Mouse (Mus musculus): Measurements from ENCODE around the gene Akap7.

Gene Akap7

GRCm38 (mm10) chr10:25307770-25308169 is at the start of gene Akap7:
Akap7 (minus strand) TSS chr10:25307870.
- no peak for DNase-seq (ENCODE audit: low spot score in 2 of 2)

- DNase-seq (ENCODE audit: low spot score in 2 of 2) = no peak
Observed at GRCm38 (mm10) chr10:25354390-25354789, 46.7 kb upstream of the Akap7 start.

GRCm38 (mm10) chr10:25353941-25354340 is 46.3 kb upstream of the Akap7 start:
- DNase-seq (ENCODE audit: low spot score in 2 of 2) = no peak

GRCm38 (mm10) chr10:25342801-25343200 is 35.1 kb upstream of the Akap7 start:
- no peak for DNase-seq (ENCODE audit: low spot score in 2 of 2)

- DNase-seq (ENCODE audit: low spot score in 2 of 2) = no peak
Observed at GRCm38 (mm10) chr10:25340675-25341074, 33.0 kb upstream of the Akap7 start.

- no peak for DNase-seq (ENCODE audit: low spot score in 2 of 2)
Observed at GRCm38 (mm10) chr10:25333390-25334079, 25.9 kb upstream of the Akap7 start.

GRCm38 (mm10) chr10:25331321-25332049 is 23.8 kb upstream of the Akap7 start:
- DNase-seq (ENCODE audit: low spot score in 2 of 2) = no peak

- DNase-seq (ENCODE audit: low spot score in 2 of 2) = no peak
Observed at GRCm38 (mm10) chr10:25330094-25330493, 22.4 kb upstream of the Akap7 start.

- no peak for DNase-seq (ENCODE audit: low spot score in 2 of 2)
Observed at GRCm38 (mm10) chr10:25327511-25327910, 19.8 kb upstream of the Akap7 start.

- DNase-seq (ENCODE audit: low spot score in 2 of 2) = no peak
Observed at GRCm38 (mm10) chr10:25325690-25326089, 18.0 kb upstream of the Akap7 start.

GRCm38 (mm10) chr10:25321198-25321597 is 13.5 kb upstream of the Akap7 start:
- DNase-seq (ENCODE audit: low spot score in 2 of 2) = no peak

- DNase-seq (ENCODE audit: low spot score in 2 of 2) = no peak
Observed at GRCm38 (mm10) chr10:25319531-25319930, 11.9 kb upstream of the Akap7 start.

- DNase-seq (ENCODE audit: low spot score in 2 of 2) = no peak
Observed at GRCm38 (mm10) chr10:25318405-25318804, 10.7 kb upstream of the Akap7 start.

GRCm38 (mm10) chr10:25317665-25318064 is 10.0 kb upstream of the Akap7 start:
- no peak for DNase-seq (ENCODE audit: low spot score in 2 of 2)

- no peak for DNase-seq (ENCODE audit: low spot score in 2 of 2)
Observed at GRCm38 (mm10) chr10:25313856-25314584, 6.3 kb upstream of the Akap7 start.

- DNase-seq (ENCODE audit: low spot score in 2 of 2) = no peak
Observed at GRCm38 (mm10) chr10:25311554-25312212, 4.0 kb upstream of the Akap7 start.

- DNase-seq (ENCODE audit: low spot score in 2 of 2) = no peak
Observed at GRCm38 (mm10) chr10:25310736-25311135, 3.1 kb upstream of the Akap7 start.

- no peak for DNase-seq (ENCODE audit: low spot score in 2 of 2)
Observed at GRCm38 (mm10) chr10:25309996-25310395, 2.3 kb upstream of the Akap7 start.

GRCm38 (mm10) chr10:25305146-25305545 is 2.5 kb downstream of the Akap7 start:
- no peak for DNase-seq (ENCODE audit: low spot score in 2 of 2)

- no peak for DNase-seq (ENCODE audit: low spot score in 2 of 2)
Observed at GRCm38 (mm10) chr10:25304608-25305007, 3.1 kb downstream of the Akap7 start.

- DNase-seq (ENCODE audit: low spot score in 2 of 2) = no peak
Observed at GRCm38 (mm10) chr10:25299031-25299529, 8.6 kb downstream of the Akap7 start.

- no peak for DNase-seq (ENCODE audit: low spot score in 2 of 2)
Observed at GRCm38 (mm10) chr10:25298264-25298671, 9.4 kb downstream of the Akap7 start.

Measured in urinary bladder, postnatal 4 days (tissue).